Mouse (Mus musculus): Measurements from ENCODE around the gene Ece1.

GRCm38 (mm10) chr4:137853822-137854221 lies 8.2 kb upstream of the Ece1 start:
- no peak for TF ChIP-seq CTCF (IDR thresholded peaks at IDR 0.05 in 2 of 3, conservative IDR thresholded peaks at IDR 0.05 in 1 of 3; ENCODE audit: control insufficient read depth in 1 of 3, insufficient read depth in 1 of 3, low read depth in 2 of 3, low read length in 3 of 3, poor library complexity in 1 of 3, severe bottlenecking in 1 of 3)
- no peak for TF ChIP-seq UBTF (IDR thresholded peaks at IDR 0.05; ENCODE audit: borderline replicate concordance, insufficient read depth, low read depth, low read length)
- no peak for TF ChIP-seq MAFK (IDR thresholded peaks at IDR 0.05; ENCODE audit: borderline replicate concordance, low read depth, low read length)
- TF ChIP-seq CHD2 (IDR thresholded peaks at IDR 0.05; ENCODE audit: low read length): no peak
- no peak for TF ChIP-seq HCFC1 (IDR thresholded peaks at IDR 0.05; ENCODE audit: low read depth, low read length)
- TF ChIP-seq POLR2AphosphoS2 (IDR thresholded peaks at IDR 0.05; ENCODE audit: low read length): no peak
- TF ChIP-seq GABPA (IDR thresholded peaks at IDR 0.05; ENCODE audit: low read depth, low read length): no peak
- no peak for TF ChIP-seq TAL1 (IDR thresholded peaks at IDR 0.05; ENCODE audit: low read length)
- no peak for TF ChIP-seq GATA1 (IDR thresholded peaks at IDR 0.05; ENCODE audit: low read depth, low read length)
- no peak for TF ChIP-seq EP300 (IDR thresholded peaks at IDR 0.05; ENCODE audit: low read depth in 1 of 2, low read length in 2 of 2)
- no peak for TF ChIP-seq POLR2A (IDR thresholded peaks at IDR 0.05; ENCODE audit: control insufficient read depth in 1 of 2, insufficient read depth in 1 of 2, low read depth in 1 of 2, low read length in 2 of 2, poor library complexity in 1 of 2)
- no peak for TF ChIP-seq E2F4 (IDR thresholded peaks at IDR 0.05; ENCODE audit: borderline replicate concordance, low read depth, low read length)
